Mouse (Mus musculus) bone marrow macrophage, adult 2 months (primary cell): ENCODE results near the gene A1bg.

Experiments used
- CTCF ChIP-seq: IDR thresholded peaks from 2 replicates; pipeline ENCODE4 v1.5.1; 2012; ENCODE audit warnings: low read depth, mild to moderate bottlenecking, low read length, moderate library complexity
- POLR2A ChIP-seq: IDR thresholded peaks from 2 replicates; pipeline ENCODE4 v1.6.1; 2012; ENCODE audit warnings: mild to moderate bottlenecking, low read depth, low read length, borderline replicate concordance

DNA sequence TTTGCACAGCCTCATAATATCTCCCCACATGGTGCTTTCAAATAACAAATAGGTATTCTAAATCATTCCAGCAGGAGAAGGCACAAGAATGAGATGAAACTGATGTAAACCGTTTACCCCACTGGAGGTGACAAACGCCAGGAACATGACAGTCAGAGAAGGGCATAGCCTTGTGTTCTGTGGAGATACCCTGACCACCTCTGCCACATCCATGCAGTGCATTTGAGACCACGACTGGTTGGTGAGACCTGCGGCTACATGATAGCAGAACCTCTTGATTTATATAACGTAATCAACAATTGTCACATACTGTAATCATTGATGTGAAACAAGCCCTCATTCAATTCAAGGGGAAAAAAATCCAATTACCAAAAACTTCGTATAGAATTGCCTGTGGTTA, 47.1 kb downstream of the A1bg start:
- TF ChIP-seq CTCF = no peak
- TF ChIP-seq POLR2A = no peak
